Mouse (Mus musculus): ENCODE data around the gene Creb5.

Gene Creb5

GRCm38 (mm10) chr6:53429891-53430290, 142.8 kb downstream of the Creb5 start:
- no peak for DNase-seq (ENCODE audit: low spot score in 2 of 2)

GRCm38 (mm10) chr6:53445862-53446460, 158.9 kb downstream of the Creb5 start:
- no peak for DNase-seq (ENCODE audit: low spot score in 2 of 2)

- DNase-seq (ENCODE audit: low spot score in 2 of 2), result no peak
Observed at GRCm38 (mm10) chr6:53447479-53447878, 160.4 kb downstream of the Creb5 start.

- no peak for DNase-seq (ENCODE audit: low spot score in 2 of 2)
Observed at GRCm38 (mm10) chr6:53448317-53448870, 161.3 kb downstream of the Creb5 start.

- DNase-seq (ENCODE audit: low spot score in 2 of 2), result no peak
Observed at GRCm38 (mm10) chr6:53449437-53450173, 162.5 kb downstream of the Creb5 start.

GRCm38 (mm10) chr6:53450494-53450893, 163.4 kb downstream of the Creb5 start:
- no peak for DNase-seq (ENCODE audit: low spot score in 2 of 2)

GRCm38 (mm10) chr6:53452240-53452639, 165.2 kb downstream of the Creb5 start:
- DNase-seq (ENCODE audit: low spot score in 2 of 2), result no peak

- DNase-seq (ENCODE audit: low spot score in 2 of 2), result peak in 1 of 2 experiments; percentile 20
Observed at GRCm38 (mm10) chr6:53455442-53455841, 168.4 kb downstream of the Creb5 start.

GRCm38 (mm10) chr6:53456111-53456510, 169.0 kb downstream of the Creb5 start:
- no peak for DNase-seq (ENCODE audit: low spot score in 2 of 2)

GRCm38 (mm10) chr6:53459995-53460747, 173.1 kb downstream of the Creb5 start:
- no peak for DNase-seq (ENCODE audit: low spot score in 2 of 2)

- no peak for DNase-seq (ENCODE audit: low spot score in 2 of 2)
Observed at GRCm38 (mm10) chr6:53461056-53461455, 174.0 kb downstream of the Creb5 start.

- peak; percentile 49 to 69 for DNase-seq (ENCODE audit: low spot score in 2 of 2)
Observed at GRCm38 (mm10) chr6:53461775-53462770, 175.0 kb downstream of the Creb5 start.

- DNase-seq (ENCODE audit: low spot score in 2 of 2), result no peak
Observed at GRCm38 (mm10) chr6:53462802-53463201, 175.7 kb downstream of the Creb5 start.

GRCm38 (mm10) chr6:53463261-53463813, 176.3 kb downstream of the Creb5 start:
- DNase-seq (ENCODE audit: low spot score in 2 of 2), result no peak

- DNase-seq (ENCODE audit: low spot score in 2 of 2), result no peak
Observed at GRCm38 (mm10) chr6:53469204-53469603, 182.1 kb downstream of the Creb5 start.

- DNase-seq (ENCODE audit: low spot score in 2 of 2), result no peak
Observed at GRCm38 (mm10) chr6:53469703-53470102, 182.6 kb downstream of the Creb5 start.

GRCm38 (mm10) chr6:53470559-53470958, 183.5 kb downstream of the Creb5 start:
- DNase-seq (ENCODE audit: low spot score in 2 of 2), result peak; percentile 19 to 31

- DNase-seq (ENCODE audit: low spot score in 2 of 2), result no peak
Observed at GRCm38 (mm10) chr6:53470999-53471591, 184.0 kb downstream of the Creb5 start.

- DNase-seq (ENCODE audit: low spot score in 2 of 2), result no peak
Observed at GRCm38 (mm10) chr6:53472751-53473150, 185.7 kb downstream of the Creb5 start.

GRCm38 (mm10) chr6:53477501-53477900, 190.4 kb downstream of the Creb5 start:
- no peak for DNase-seq (ENCODE audit: low spot score in 2 of 2)
